Mouse (Mus musculus) heart, embryonic 11.5 days (tissue): ENCODE results near the gene Adamtsl3. TPM values are rescaled to one million over a fixed set of nuclear protein-coding genes. Genes with fewer than 3 reads are reported as not detected.

Experiments used
- ATAC-seq: fragments of 200-750 bp; cut with Nextera tagmentation; replicated peaks from 2 replicates; pipeline ENCODE4 v1.8.0; 2017; ENCODE audit warnings: moderate library complexity; ENCODE audit not compliant: insufficient number of reproducible peaks, low FRiP score, low TSS enrichment
- H3K27ac ChIP-seq: fragments of 300-500 bp; sonication (generic); 2 replicates; pipeline ENCODE4 v1.5.1; 2014; ENCODE audit warnings: mild to moderate bottlenecking, low read depth, low read length
- H3K27me3 ChIP-seq: fragments of 300-500 bp; sonication (generic); 2 replicates; pipeline ENCODE4 v1.6.1; 2014; ENCODE audit warnings: mild to moderate bottlenecking, low read length, mixed read lengths; ENCODE audit not compliant: control insufficient read depth, insufficient read depth
- H3K36me3 ChIP-seq: fragments of 300-500 bp; sonication (generic); 2 replicates; pipeline ENCODE4 v1.6.1; 2014; ENCODE audit warnings: mild to moderate bottlenecking, low read length, moderate library complexity, mixed read lengths; ENCODE audit not compliant: control insufficient read depth, insufficient read depth
- H3K4me1 ChIP-seq: fragments of 300-500 bp; sonication (generic); 2 replicates; pipeline ENCODE4 v1.6.1; 2014; ENCODE audit warnings: low read length; ENCODE audit not compliant: control insufficient read depth, insufficient read depth
- H3K4me2 ChIP-seq: fragments of 300-500 bp; sonication (generic); 2 replicates; pipeline ENCODE4 v1.6.1; 2014; ENCODE audit warnings: mild to moderate bottlenecking, moderate library complexity
- H3K4me3 ChIP-seq: fragments of 300-500 bp; sonication (generic); 2 replicates; pipeline ENCODE4 v1.5.1; 2014; ENCODE audit warnings: low read depth, low read length
- H3K9ac ChIP-seq: fragments of 300-500 bp; sonication (generic); 2 replicates; pipeline ENCODE4 v1.6.1; 2014; ENCODE audit warnings: mild to moderate bottlenecking, low read depth, low read length, moderate library complexity
- H3K9me3 ChIP-seq: fragments of 300-500 bp; sonication (generic); replicated peaks from 2 replicates; pipeline ENCODE4 v1.6.1; 2016; ENCODE audit warnings: low read length; ENCODE audit not compliant: control insufficient read depth
- WGBS: fragments of 180-500 bp; shearing (Covaris S2); extraction: QIAGEN DNeasy Blood & Tissue Kit; methylation state at CpG from one replicate; pipeline ENCODE4 v1.1.7; 2014; ENCODE audit not compliant: insufficient replicate concordance; 5-methylcytosine and 5-hydroxymethylcytosine counted together
- polyA plus RNA-seq: library from polyadenylated mRNA; unstranded; fragments of >200 nt; fragmentation: Nextera tagmentation; extraction: Ambion mirVana; gene quantifications from 2 replicates; pipeline ENCODE4 v1.2.1, GENCODE M21; 2014

Adamtsl3 gene
- polyA plus RNA-seq, 1 experiment from 2014 or later, result 0.57 TPM

DNA sequence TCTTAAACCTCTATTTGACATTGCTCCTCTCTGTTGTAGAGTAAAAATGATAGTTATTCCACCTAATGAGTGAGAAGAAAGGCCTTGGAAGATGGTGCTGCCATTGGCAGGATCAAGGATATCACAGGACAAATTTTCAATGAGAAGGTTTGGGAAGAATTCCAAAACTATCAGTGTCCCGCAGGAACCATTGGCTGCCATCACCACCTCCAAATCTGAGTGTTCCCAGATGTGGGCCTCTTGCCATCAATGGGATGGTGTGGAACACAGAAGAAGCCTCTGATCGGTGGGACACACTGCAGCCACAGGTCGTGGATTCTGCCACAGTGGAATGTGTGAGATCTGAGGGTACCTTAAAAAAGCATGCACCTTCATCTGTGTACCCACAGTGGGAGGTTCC is 147.9 kb downstream of the Adamtsl3 start:
- no peak for ATAC-seq
- 0 out of 2 replicates have a peak, but pooled peaks cover 6% of the 10 kb centered on the region for H3K4me1 ChIP-seq
- no peaks in the 10 kb centered on the region for H3K27me3 ChIP-seq
- H3K36me3 ChIP-seq, result no peaks in the 10 kb centered on the region
- no peak overlapping the region for H3K4me2 ChIP-seq
- no peaks in the 10 kb centered on the region for H3K9me3 ChIP-seq
- no peak overlapping the region for H3K27ac ChIP-seq
- H3K9ac ChIP-seq, result no peak overlapping the region
- 79% methylated on average over 3 of the region's 3 CpGs for WGBS
- H3K4me3 ChIP-seq, result no peak overlapping the region

- WGBS, result 60% methylated on average over 5 of the region's 5 CpGs
- H3K9ac ChIP-seq, result no peak overlapping the region
- no peaks in the 10 kb centered on the region for H3K36me3 ChIP-seq
- H3K27me3 ChIP-seq, result no peaks in the 10 kb centered on the region
- H3K4me2 ChIP-seq, result no peak overlapping the region
- H3K4me3 ChIP-seq, result no peak overlapping the region
- H3K27ac ChIP-seq, result no peak overlapping the region
- H3K9me3 ChIP-seq, result no peaks in the 10 kb centered on the region
- 0 out of 2 replicates have a peak, but pooled peaks cover 6% of the 10 kb centered on the region for H3K4me1 ChIP-seq
- no peak for ATAC-seq
Measured at GRCm38 (mm10) chr7:82484834-82485233, 149.3 kb downstream of the Adamtsl3 start.

- no peak overlapping the region for H3K4me2 ChIP-seq
- WGBS, result 35% methylated on average over 7 of the region's 7 CpGs
Measured at GRCm38 (mm10) chr7:82485344-82485954, 150.0 kb downstream of the Adamtsl3 start.

DNA sequence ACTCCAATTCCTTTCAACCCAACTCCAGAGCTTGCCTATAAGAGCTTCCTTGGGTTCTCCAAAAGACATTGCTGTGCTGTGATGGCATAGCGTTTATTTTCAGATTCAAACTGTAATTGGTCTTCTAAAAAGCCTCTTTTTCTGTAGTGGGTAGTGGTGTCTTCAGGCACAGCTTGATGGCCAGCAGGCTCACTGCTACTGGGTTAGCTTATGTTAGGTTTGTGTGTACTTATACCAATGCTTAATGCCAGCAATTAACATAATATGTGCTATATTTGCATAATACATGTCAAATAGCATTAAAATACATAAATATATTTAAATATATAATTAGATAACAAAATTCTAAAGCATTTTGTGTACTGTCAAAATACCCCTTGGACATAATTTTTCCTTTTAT is 155.5 kb downstream of the Adamtsl3 start:
- H3K9me3 ChIP-seq, result no peaks in the 10 kb centered on the region
- no peak for ATAC-seq
- H3K9ac ChIP-seq, result no peak overlapping the region
- H3K36me3 ChIP-seq, result no peaks in the 10 kb centered on the region
- no peaks in the 10 kb centered on the region for H3K27me3 ChIP-seq
- H3K4me2 ChIP-seq, result no peak overlapping the region
- WGBS, result 73% methylated on average over 1 of the region's 1 CpGs
- H3K4me3 ChIP-seq, result no peak overlapping the region
- H3K4me1 ChIP-seq, result no peaks in the 10 kb centered on the region
- H3K27ac ChIP-seq, result no peak overlapping the region

More at GRCm38 (mm10) chr7:82485344-82485954, 150.0 kb downstream of the Adamtsl3 start:
- Histone ChIP-seq H3K27ac (no peak overlapping the region), H3K4me3 (no peak overlapping the region), H3K36me3 (no peaks in the 10 kb centered on the region), H3K4me1 (0 out of 2 replicates have a peak, but pooled peaks cover 6% of the 10 kb centered on the region), H3K9me3 (no peaks in the 10 kb centered on the region), H3K9ac (no peak overlapping the region), H3K27me3 (no peaks in the 10 kb centered on the region)
- no peak for ATAC-seq

DNA sequence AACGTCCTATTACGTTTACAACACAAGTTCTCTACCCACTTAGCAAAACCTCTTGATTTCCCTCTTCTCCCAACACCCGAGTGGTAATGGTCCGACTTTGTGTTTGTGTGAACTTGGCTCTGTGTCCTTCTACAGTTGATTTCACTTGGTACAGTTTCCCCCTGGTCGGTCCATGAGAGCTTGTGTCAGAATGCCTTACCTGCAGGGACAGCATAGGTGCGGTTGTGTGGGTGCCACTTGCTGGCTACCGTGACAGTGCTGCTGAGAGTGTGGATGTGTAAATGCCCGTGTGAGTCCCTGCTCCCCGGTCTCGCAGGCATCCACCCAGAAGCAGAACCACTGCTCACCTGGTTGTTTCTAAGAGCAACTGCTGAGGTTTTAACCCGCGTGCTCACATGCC is 157.4 kb downstream of the Adamtsl3 start:
- no peak overlapping the region for H3K9ac ChIP-seq
- ATAC-seq, result no peak
- H3K4me2 ChIP-seq, result no peak overlapping the region
- no peaks in the 10 kb centered on the region for H3K27me3 ChIP-seq
- H3K4me3 ChIP-seq, result no peak overlapping the region
- 84% methylated on average over 12 of the region's 12 CpGs for WGBS
- H3K36me3 ChIP-seq, result no peaks in the 10 kb centered on the region
- H3K27ac ChIP-seq, result no peak overlapping the region
- H3K9me3 ChIP-seq, result no peaks in the 10 kb centered on the region
- H3K4me1 ChIP-seq, result no peaks in the 10 kb centered on the region

- Histone ChIP-seq H3K27me3 (no peaks in the 10 kb centered on the region), H3K27ac (no peak overlapping the region), H3K9me3 (no peaks in the 10 kb centered on the region), H3K9ac (no peak overlapping the region), H3K36me3 (no peaks in the 10 kb centered on the region), H3K4me2 (no peak overlapping the region), H3K4me3 (no peak overlapping the region), H3K4me1 (no peaks in the 10 kb centered on the region)
- no peak for ATAC-seq
- WGBS, result 75% methylated on average over 2 of the region's 2 CpGs
Measured at GRCm38 (mm10) chr7:82494220-82494619, 158.7 kb downstream of the Adamtsl3 start.

DNA sequence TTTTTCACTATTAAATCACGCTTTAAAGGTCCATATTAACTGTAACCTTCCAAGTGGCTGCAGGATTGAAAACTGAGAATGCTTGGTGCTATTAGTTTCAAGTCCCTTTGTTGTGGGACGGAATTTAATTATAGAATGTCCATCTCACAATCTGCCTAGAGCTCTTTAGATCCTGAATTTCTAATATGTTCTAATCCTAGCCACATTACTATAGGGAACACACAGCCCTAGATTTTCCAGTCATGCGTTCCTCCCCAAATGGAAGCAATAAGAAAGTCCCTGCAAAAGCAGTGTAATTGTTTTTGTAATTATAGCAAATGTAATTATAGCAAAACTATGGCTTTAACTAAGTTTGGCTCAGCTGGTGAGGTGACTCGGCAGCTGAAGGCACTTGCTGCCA is 161.6 kb downstream of the Adamtsl3 start:
- Histone ChIP-seq H3K4me3 (no peak overlapping the region), H3K36me3 (no peaks in the 10 kb centered on the region), H3K4me2 (no peak overlapping the region), H3K27me3 (no peaks in the 10 kb centered on the region), H3K4me1 (no peaks in the 10 kb centered on the region), H3K9ac (no peak overlapping the region), H3K9me3 (no peaks in the 10 kb centered on the region), H3K27ac (no peak overlapping the region)
- ATAC-seq, result no peak
- 83% methylated on average over 4 of the region's 4 CpGs for WGBS

DNA sequence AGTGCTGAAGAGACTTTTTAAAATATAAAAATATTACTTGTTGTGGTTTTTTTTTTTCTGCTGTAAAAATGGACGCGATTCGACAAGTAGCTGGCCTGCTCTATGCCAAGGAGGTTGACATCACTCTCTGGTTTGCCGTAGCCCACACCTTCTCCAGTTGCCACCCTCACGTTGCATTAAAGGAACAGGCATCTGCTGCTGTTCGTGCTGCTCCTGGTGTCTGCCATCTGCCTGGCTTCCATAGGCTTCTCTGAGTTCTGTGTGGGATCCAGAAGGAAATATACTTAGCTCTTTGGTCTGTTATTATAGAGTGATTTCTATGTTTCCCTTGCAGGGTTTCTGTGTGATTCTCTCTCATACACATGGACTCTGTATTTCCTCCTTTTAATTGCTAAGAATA is 165.8 kb downstream of the Adamtsl3 start:
- Histone ChIP-seq H3K27ac (no peak overlapping the region), H3K27me3 (no peaks in the 10 kb centered on the region), H3K4me1 (no peaks in the 10 kb centered on the region), H3K9me3 (no peaks in the 10 kb centered on the region), H3K4me3 (no peak overlapping the region), H3K36me3 (no peaks in the 10 kb centered on the region), H3K9ac (no peak overlapping the region), H3K4me2 (no peak overlapping the region)
- ATAC-seq, result no peak
- 78% methylated on average over 6 of the region's 6 CpGs for WGBS

GRCm38 (mm10) chr7:82502511-82502910 is 167.0 kb downstream of the Adamtsl3 start:
- 64% methylated on average over 5 of the region's 5 CpGs for WGBS
- ATAC-seq, result no peak
- no peak overlapping the region for H3K9ac ChIP-seq
- H3K9me3 ChIP-seq, result no peaks in the 10 kb centered on the region
- H3K4me1 ChIP-seq, result no peaks in the 10 kb centered on the region
- no peak overlapping the region for H3K4me3 ChIP-seq
- H3K27me3 ChIP-seq, result no peaks in the 10 kb centered on the region
- no peak overlapping the region for H3K4me2 ChIP-seq
- no peak overlapping the region for H3K27ac ChIP-seq
- H3K36me3 ChIP-seq, result no peaks in the 10 kb centered on the region
